In the genomic region with DNA sequence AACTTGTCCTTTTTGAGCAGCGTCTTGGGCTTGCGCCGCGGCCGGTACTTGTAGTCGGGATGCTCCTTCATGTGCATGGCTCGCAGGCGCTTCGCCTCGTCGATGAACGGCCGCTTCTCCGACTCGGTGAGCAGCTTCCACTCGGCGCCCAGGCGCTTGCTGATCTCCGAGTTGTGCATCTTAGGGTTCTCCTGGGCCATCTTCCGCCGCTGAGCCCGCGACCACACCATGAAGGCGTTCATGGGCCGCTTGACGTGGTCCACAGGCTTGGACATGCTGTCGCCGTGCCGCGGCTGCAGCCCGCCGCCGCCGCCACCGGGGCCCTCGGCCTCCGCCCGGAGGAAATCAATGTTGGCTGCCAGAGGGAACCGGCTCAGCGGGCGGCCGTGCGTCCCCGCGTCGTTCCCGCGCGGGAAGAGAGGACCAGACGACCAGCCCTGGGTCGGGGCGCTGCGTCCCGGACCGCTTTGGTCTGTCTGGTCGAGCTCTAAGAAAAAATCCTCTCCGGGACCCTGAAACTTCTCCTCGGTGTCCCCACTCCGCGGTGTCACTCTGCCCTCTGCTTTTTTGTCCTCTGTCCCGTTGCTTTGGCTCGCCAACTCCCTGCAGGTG, we compare ENCODE assay signal across 8 mouse cellular contexts. TPM values are rescaled to one million over a fixed set of nuclear protein-coding genes. Genes with fewer than 3 reads are reported as not detected.
DNase-seq lines count a peak whose midpoint lies in the region; ATAC-seq and TF ChIP-seq lines count a peak whose summit lies in the region.
"Had no signal": no experiment of that assay in that cellular context is flagged by ENCODE, and none has a peak within 500 bp of the region (broad histone marks: within the 10 kb centered on the region; RNA-seq: fewer than 3 reads in every experiment).

No protein-coding gene starts in this region.

- DNase-seq in neural tube, embryonic 11.5 days (ENCODE audit: low spot score), result peak; percentile 65
- no peak for DNase-seq in neural tube, embryonic 10.5 days (ENCODE audit: extremely low spot score, low spot score)
- DNase-seq in embryonic facial prominence, embryonic 11.5 days (ENCODE audit: low spot score), result peak; percentile 49
- no peak for DNase-seq in limb, embryonic 14.5 days (ENCODE audit: low spot score)
- peak; percentile 46 for DNase-seq in retina, embryonic 14.5 days (ENCODE audit: low spot score)
- DNase-seq in right cerebral cortex, adult 2 months (ENCODE audit: low spot score in 2 of 2), result no peak

- WGBS in neural tube, embryonic 11.5 days, result under 1% methylated on average over 54 of the region's 62 CpGs
- under 1% methylated on average over 58 of the region's 62 CpGs for WGBS in embryonic facial prominence, embryonic 11.5 days
- WGBS in heart, embryonic 16.5 days, result under 1% methylated on average over 62 of the region's 62 CpGs
- 1% methylated on average over 34 of the region's 62 CpGs for WGBS in limb, embryonic 14.5 days

- peak overlapping the region; percentile 88 for H3K9ac ChIP-seq in neural tube, embryonic 11.5 days (ENCODE audit: low read length)
- H3K9ac ChIP-seq in embryonic facial prominence, embryonic 11.5 days (replicated peaks; ENCODE audit: low read length), result peak overlapping the region; percentile 52
- H3K9ac ChIP-seq in heart, embryonic 16.5 days (ENCODE audit: low read length), result no peak overlapping the region
- 0 out of 2 replicates have a peak overlapping the region, but pooled peaks have one; percentile 40 for H3K9ac ChIP-seq in limb, embryonic 14.5 days (ENCODE audit: low read depth, low read length, severe bottlenecking)

- H3K4me3 ChIP-seq in neural tube, embryonic 11.5 days (ENCODE audit: low read depth, low read length), result peak overlapping the region; percentile 55
- H3K4me3 ChIP-seq in embryonic facial prominence, embryonic 11.5 days (ENCODE audit: low read depth, low read length), result peak overlapping the region; percentile 53
- H3K4me3 ChIP-seq in heart, embryonic 16.5 days (ENCODE audit: low read length), result peak overlapping the region; percentile 56
- H3K4me3 ChIP-seq in limb, embryonic 14.5 days (replicated peaks; ENCODE audit: low read length), result peak overlapping the region; percentile 46

- peak overlapping the region; percentile 68 for H3K4me2 ChIP-seq in neural tube, embryonic 11.5 days (ENCODE audit: low read depth)
- H3K4me2 ChIP-seq in embryonic facial prominence, embryonic 11.5 days (ENCODE audit: low read depth, low read length), result peak overlapping the region; percentile 92
- peak overlapping the region; percentile 81 for H3K4me2 ChIP-seq in heart, embryonic 16.5 days (ENCODE audit: low read depth, low read length)
- H3K4me2 ChIP-seq in limb, embryonic 14.5 days (replicated peaks; ENCODE audit: low read depth, low read length, severe bottlenecking), result peak overlapping the region; percentile 92

- no peak for TF ChIP-seq POLR2A in limb, embryonic 14.5 days (IDR thresholded peaks at IDR 0.05; ENCODE audit: borderline replicate concordance, extremely low read depth, insufficient read depth, insufficient read length)

- H3K27me3 ChIP-seq in neural tube, embryonic 11.5 days (ENCODE audit: control insufficient read depth, insufficient read depth, low read length), result peaks cover 54% of the 10 kb centered on the region
- H3K27me3 ChIP-seq in embryonic facial prominence, embryonic 11.5 days (ENCODE audit: control insufficient read depth, insufficient read depth, low read length), result peaks cover 55% of the 10 kb centered on the region
- peaks cover 73% of the 10 kb centered on the region for H3K27me3 ChIP-seq in heart, embryonic 16.5 days (ENCODE audit: control insufficient read depth, insufficient read depth, low read length)
- peaks cover 86% of the 10 kb centered on the region for H3K27me3 ChIP-seq in limb, embryonic 14.5 days (ENCODE audit: control insufficient read depth, insufficient read depth, low read length)

- no peaks in the 10 kb centered on the region for H3K36me3 ChIP-seq in neural tube, embryonic 11.5 days (ENCODE audit: control insufficient read depth, insufficient read depth, low read length)
- no peaks in the 10 kb centered on the region for H3K36me3 ChIP-seq in embryonic facial prominence, embryonic 11.5 days (replicated peaks; ENCODE audit: control insufficient read depth, insufficient read depth, low read depth, low read length)
- no peaks in the 10 kb centered on the region for H3K36me3 ChIP-seq in heart, embryonic 16.5 days (ENCODE audit: control insufficient read depth, insufficient read depth)
- no peaks in the 10 kb centered on the region for H3K36me3 ChIP-seq in limb, embryonic 14.5 days (ENCODE audit: control insufficient read depth, insufficient read depth, low read length)

- no peaks in the 10 kb centered on the region for H3K9me3 ChIP-seq in neural tube, embryonic 11.5 days (ENCODE audit: control insufficient read depth, low read length)
- H3K9me3 ChIP-seq in embryonic facial prominence, embryonic 11.5 days (replicated peaks; ENCODE audit: control insufficient read depth, low read length), result no peaks in the 10 kb centered on the region
- no peaks in the 10 kb centered on the region for H3K9me3 ChIP-seq in heart, embryonic 16.5 days (replicated peaks; ENCODE audit: control insufficient read depth, low read length)
- H3K9me3 ChIP-seq in limb, embryonic 14.5 days (ENCODE audit: control insufficient read depth, low read length), result no peaks in the 10 kb centered on the region

- peak overlapping the region; percentile 60 for H3K27ac ChIP-seq in neural tube, embryonic 11.5 days (ENCODE audit: low read depth, low read length)
- no peak overlapping the region for H3K27ac ChIP-seq in embryonic facial prominence, embryonic 11.5 days (replicated peaks; ENCODE audit: low read depth, low read length)
- no peak overlapping the region for H3K27ac ChIP-seq in heart, embryonic 16.5 days (ENCODE audit: low read length)
- no peak overlapping the region for H3K27ac ChIP-seq in limb, embryonic 14.5 days (replicated peaks; ENCODE audit: low read depth, low read length)
- H3K27ac ChIP-seq: macrophage had no signal

- ATAC-seq in neural tube, embryonic 11.5 days (ENCODE audit: insufficient read depth, low FRiP score, low TSS enrichment), result no peak
- no peak for ATAC-seq in embryonic facial prominence, embryonic 11.5 days (replicated peaks; ENCODE audit: insufficient number of reproducible peaks, low FRiP score, low TSS enrichment, low read depth)
- ATAC-seq in heart, embryonic 16.5 days (replicated peaks; ENCODE audit: extremely low read depth, insufficient read depth, low FRiP score), result no peak
- no peak for ATAC-seq in limb, embryonic 14.5 days (ENCODE audit: low FRiP score, low read depth)

- H3K4me1 ChIP-seq in neural tube, embryonic 11.5 days (ENCODE audit: control insufficient read depth, insufficient read depth, low read length), result peaks cover 7% of the 10 kb centered on the region
- peaks cover 13% of the 10 kb centered on the region for H3K4me1 ChIP-seq in embryonic facial prominence, embryonic 11.5 days (ENCODE audit: control insufficient read depth, insufficient read depth, low read length)
- peaks cover 26% of the 10 kb centered on the region for H3K4me1 ChIP-seq in heart, embryonic 16.5 days (ENCODE audit: control insufficient read depth, insufficient read depth, low read length)
- peaks cover 20% of the 10 kb centered on the region; the same call in 1 of the 2 replicates for H3K4me1 ChIP-seq in limb, embryonic 14.5 days (ENCODE audit: control insufficient read depth, insufficient read depth, low read length)

RNA-seq across cellular contexts. Expression of a gene that starts 1.4 kb away (rescaled TPM):
- 10.5 and 12.8 TPM in 2 replicates for polyA plus RNA-seq in neural tube, embryonic 11.5 days (2014; fragmentation: Nextera tagmentation; extraction: Ambion mirVana)
- polyA plus RNA-seq in embryonic facial prominence, embryonic 11.5 days (2014; fragmentation: Nextera tagmentation; extraction: Ambion mirVana), result 2.7 and 5.0 TPM in 2 replicates
- polyA plus RNA-seq in heart, embryonic 16.5 days (2015; fragmentation: Nextera tagmentation; extraction: Ambion mirVana), result 0.05 and 0.16 TPM in 2 replicates
- polyA plus RNA-seq in limb, embryonic 14.5 days (2012; rRNA removed), result 0.85 and 0.98 TPM in 2 replicates
- polyA plus RNA-seq in limb, embryonic 14.5 days (2014; fragmentation: Nextera tagmentation; extraction: Ambion mirVana), result 0.65 and 0.84 TPM in 2 replicates
- polyA plus RNA-seq: macrophage had no signal

RNA-seq across cellular contexts. Expression of a gene that starts 31.3 kb away (rescaled TPM):
- polyA plus RNA-seq in neural tube, embryonic 11.5 days (2014; fragmentation: Nextera tagmentation; extraction: Ambion mirVana), result not detected in 2 replicates
- not detected in 2 replicates for polyA plus RNA-seq in embryonic facial prominence, embryonic 11.5 days (2014; fragmentation: Nextera tagmentation; extraction: Ambion mirVana)
- polyA plus RNA-seq in heart, embryonic 16.5 days (2015; fragmentation: Nextera tagmentation; extraction: Ambion mirVana), result not detected in 2 replicates
- not detected in 2 replicates for polyA plus RNA-seq in limb, embryonic 14.5 days (2012; rRNA removed)
- polyA plus RNA-seq in limb, embryonic 14.5 days (2014; fragmentation: Nextera tagmentation; extraction: Ambion mirVana), result not detected in 2 replicates
- polyA plus RNA-seq: macrophage had no signal

Comparison
In these comparisons a context has a peak if more than half of its experiments do, and no peak if none do; other contexts are left out.
1. DNase-seq: peak in neural tube, embryonic 11.5 days (single experiment), embryonic facial prominence, embryonic 11.5 days (single experiment) and retina, embryonic 14.5 days (single experiment); none in neural tube, embryonic 10.5 days (single experiment), limb, embryonic 14.5 days (single experiment) and right cerebral cortex, adult 2 months (0 of 2).
2. Peak in every context shown above with its lines, with median percentiles within 50 percentile points of each other: H3K4me2 ChIP-seq and H3K4me3 ChIP-seq.